ENCODE assay signal across 19 mouse cellular contexts in the genomic region with DNA sequence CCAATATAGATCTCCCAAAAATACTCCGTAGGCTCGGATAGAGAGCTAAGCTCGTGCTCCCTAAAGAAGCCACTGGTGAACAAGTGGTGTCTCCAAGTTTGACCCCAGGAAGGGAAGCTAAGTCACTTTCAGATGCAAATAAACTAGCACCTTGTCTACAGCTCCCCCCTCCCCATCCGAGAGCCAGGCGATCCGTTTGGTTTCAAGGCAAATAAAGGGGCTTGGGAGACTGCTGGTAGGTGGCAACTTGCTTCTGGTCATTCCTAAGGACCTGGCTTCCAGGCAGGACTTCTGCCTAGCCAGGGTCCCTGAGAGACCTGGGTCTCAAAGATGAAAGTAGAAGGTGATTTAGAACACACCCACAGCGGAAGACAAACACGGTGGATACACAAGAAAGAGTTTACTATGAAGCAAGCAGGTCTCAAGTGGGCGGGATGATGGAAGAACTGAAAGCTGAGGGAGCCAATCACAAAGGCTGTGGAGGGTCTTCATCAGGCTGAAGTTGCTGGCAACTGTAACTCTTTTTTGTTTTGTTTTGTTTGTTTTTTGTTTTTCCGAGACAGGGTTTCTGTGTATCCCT. TPM values are rescaled to one million over a fixed set of nuclear protein-coding genes. Genes with fewer than 3 reads are reported as not detected.
DNase-seq lines count a peak whose midpoint lies in the region; ATAC-seq lines count a peak whose summit lies in the region.
"Had no signal": no experiment of that assay in that cellular context is flagged by ENCODE, and none has a peak within 500 bp of the region (broad histone marks: within the 10 kb centered on the region; RNA-seq: fewer than 3 reads in every experiment).

No protein-coding gene starts in this region.

- H3K27me3 ChIP-seq in liver, embryonic 11.5 days (replicated peaks; ENCODE audit: control insufficient read depth, insufficient read depth, low read length) = peaks cover 21% of the 10 kb centered on the region
- H3K27me3 ChIP-seq in limb, embryonic 10.5 days (ENCODE audit: low read depth, poor library complexity, severe bottlenecking) = no peaks in the 10 kb centered on the region
- H3K27me3 ChIP-seq in stomach, embryonic 15.5 days (replicated peaks) = peaks cover 12% of the 10 kb centered on the region
- H3K27me3 ChIP-seq: limb, embryonic 12.5 days had no signal

- H3K27ac ChIP-seq in liver, embryonic 11.5 days (ENCODE audit: low read depth, low read length) = peak overlapping the region; percentile 3; the same call in 1 of the 2 replicates
- peak overlapping the region; percentile 46; the same call in 1 of the 2 replicates for H3K27ac ChIP-seq in limb, embryonic 10.5 days
- 0 out of 2 replicates have a peak overlapping the region, but pooled peaks have one; percentile 18 for H3K27ac ChIP-seq in stomach, embryonic 15.5 days
- H3K27ac ChIP-seq: embryonic facial prominence, embryonic 12.5 days; hindbrain, embryonic 14.5 days; limb, embryonic 12.5 days had no signal

- H3K4me1 ChIP-seq in liver, embryonic 11.5 days (replicated peaks; ENCODE audit: control insufficient read depth, insufficient read depth, low read length) = peaks cover 16% of the 10 kb centered on the region
- peaks cover 74% of the 10 kb centered on the region for H3K4me1 ChIP-seq in limb, embryonic 10.5 days
- peaks cover 9% of the 10 kb centered on the region for H3K4me1 ChIP-seq in stomach, embryonic 15.5 days

- H3K4me2 ChIP-seq in liver, embryonic 11.5 days = peak overlapping the region; percentile 50
- peak overlapping the region; percentile 31 for H3K4me2 ChIP-seq in stomach, embryonic 15.5 days
- H3K4me2 ChIP-seq: embryonic facial prominence, embryonic 12.5 days; hindbrain, embryonic 14.5 days; limb, embryonic 12.5 days had no signal

- no peak overlapping the region for H3K9ac ChIP-seq in liver, embryonic 11.5 days (ENCODE audit: low read depth, low read length)
- no peak overlapping the region for H3K9ac ChIP-seq in stomach, embryonic 15.5 days
- H3K9ac ChIP-seq: embryonic facial prominence, embryonic 12.5 days; hindbrain, embryonic 14.5 days; limb, embryonic 12.5 days had no signal

- H3K36me3 ChIP-seq in liver, embryonic 11.5 days (ENCODE audit: control insufficient read depth, insufficient read depth, low read length) = no peaks in the 10 kb centered on the region
- H3K36me3 ChIP-seq in limb, embryonic 10.5 days = peaks cover 36% of the 10 kb centered on the region
- H3K36me3 ChIP-seq in stomach, embryonic 15.5 days = no peaks in the 10 kb centered on the region
- H3K36me3 ChIP-seq: embryonic facial prominence, embryonic 12.5 days; limb, embryonic 12.5 days had no signal

- no peak overlapping the region for H3K4me3 ChIP-seq in liver, embryonic 11.5 days (ENCODE audit: low read depth, low read length)
- H3K4me3 ChIP-seq in limb, embryonic 10.5 days = no peak overlapping the region
- H3K4me3 ChIP-seq in stomach, embryonic 15.5 days (replicated peaks) = no peak overlapping the region
- H3K4me3 ChIP-seq: embryonic facial prominence, embryonic 12.5 days; limb, embryonic 12.5 days had no signal

- DNase-seq in liver, embryonic 11.5 days (ENCODE audit: low spot score) = no peak
- DNase-seq in liver (no peak), R1 (ENCODE audit: low read depth, low spot score) (peak; percentile 89)
- no peak for DNase-seq in limb, embryonic 10.5 days (ENCODE audit: low spot score)
- no peak for DNase-seq in retina, postnatal 1 day
- no peak for DNase-seq in kidney, adult 18-20 months
- DNase-seq: cerebellum, postnatal 25 days; gastrocnemius, postnatal 14 days; kidney, adult 9 months; lung, postnatal 14 days; thymus, adult 2 months had no signal

- no peaks in the 10 kb centered on the region for H3K9me3 ChIP-seq in liver, embryonic 11.5 days (ENCODE audit: control insufficient read depth, low read length)
- 0 out of 2 replicates have a peak, but pooled peaks cover 1% of the 10 kb centered on the region for H3K9me3 ChIP-seq in limb, embryonic 10.5 days (replicated peaks)
- H3K9me3 ChIP-seq in stomach, embryonic 15.5 days = no peaks in the 10 kb centered on the region
- H3K9me3 ChIP-seq: embryonic facial prominence, embryonic 12.5 days; limb, embryonic 12.5 days had no signal

- 45% methylated on average over 10 of the region's 10 CpGs for WGBS in liver, embryonic 11.5 days
- 28% methylated on average over 10 of the region's 10 CpGs for WGBS in limb, embryonic 10.5 days
- 48% methylated on average over 10 of the region's 10 CpGs for WGBS in stomach, embryonic 15.5 days

- ATAC-seq in liver, embryonic 11.5 days (replicated peaks; ENCODE audit: low FRiP score) = no peak
- ATAC-seq in stomach, embryonic 15.5 days (ENCODE audit: insufficient read depth, low FRiP score, low read depth) = no peak
- ATAC-seq in erythroid progenitor cell, adult 5-6 weeks (replicated peaks; ENCODE audit: low FRiP score, poor library complexity, severe bottlenecking) = no peak

RNA-seq across cellular contexts. Expression of gene Trim71, which starts 7.8 kb away (rescaled TPM):
- 2.6 and 3.1 TPM in 2 replicates for polyA plus RNA-seq in liver, embryonic 11.5 days (2014; fragmentation: Nextera tagmentation; extraction: Ambion mirVana)
- 6.2 and 11.5 TPM in 2 replicates for polyA plus RNA-seq in limb, embryonic 10.5 days (2016; fragmentation: Nextera tagmentation; extraction: Ambion mirVana)
- 2.0 and 2.2 TPM in 2 replicates for polyA plus RNA-seq in stomach, embryonic 15.5 days (2015; fragmentation: Nextera tagmentation; extraction: Ambion mirVana)
- not detected in 2 replicates for total RNA-seq in erythroid progenitor cell, adult 5-6 weeks (2015; ENCODE audit: low replicate concordance)
- total RNA-seq in erythroid progenitor cell, adult 5-6 weeks (2017; ENCODE audit: low replicate concordance) = not detected in 2 replicates
- total RNA-seq: gastrocnemius, postnatal 14 days had no signal
- polyA plus RNA-seq: heart, embryonic 14.5 days; large intestine, adult 2 months; thymus, adult 2 months had no signal

RNA-seq across cellular contexts. Expression of gene C130032M10Rik, which starts 40.9 kb away (rescaled TPM):
- 0.30 TPM in 1 of 2 replicates, not detected in the other for polyA plus RNA-seq in liver, embryonic 11.5 days (2014; fragmentation: Nextera tagmentation; extraction: Ambion mirVana)
- polyA plus RNA-seq in limb, embryonic 10.5 days (2016; fragmentation: Nextera tagmentation; extraction: Ambion mirVana) = 1.5 and 1.6 TPM in 2 replicates
- 0.19 and 0.64 TPM in 2 replicates for polyA plus RNA-seq in stomach, embryonic 15.5 days (2015; fragmentation: Nextera tagmentation; extraction: Ambion mirVana)
- not detected in 2 replicates for total RNA-seq in erythroid progenitor cell, adult 5-6 weeks (2015; ENCODE audit: low replicate concordance)
- total RNA-seq in erythroid progenitor cell, adult 5-6 weeks (2017; ENCODE audit: low replicate concordance) = not detected in 2 replicates
- total RNA-seq: gastrocnemius, postnatal 14 days had no signal
- polyA plus RNA-seq: hindbrain, embryonic 14.5 days; large intestine, adult 2 months; neural tube, embryonic 14.5 days; thymus, adult 2 months had no signal

RNA-seq across cellular contexts. Expression of gene Ccr4, which starts 51.6 kb away (rescaled TPM):
- not detected in 2 replicates for polyA plus RNA-seq in liver, embryonic 11.5 days (2014; fragmentation: Nextera tagmentation; extraction: Ambion mirVana)
- 0.06 TPM in 1 of 2 replicates, not detected in the other for polyA plus RNA-seq in limb, embryonic 10.5 days (2016; fragmentation: Nextera tagmentation; extraction: Ambion mirVana)
- 0.04 TPM in 1 of 2 replicates, not detected in the other for polyA plus RNA-seq in stomach, embryonic 15.5 days (2015; fragmentation: Nextera tagmentation; extraction: Ambion mirVana)
- total RNA-seq in erythroid progenitor cell, adult 5-6 weeks (2015; ENCODE audit: low replicate concordance) = 2.5 TPM in 1 of 2 replicates, not detected in the other
- total RNA-seq in erythroid progenitor cell, adult 5-6 weeks (2017; ENCODE audit: low replicate concordance) = 0.39 TPM in 1 of 2 replicates, not detected in the other
- total RNA-seq: gastrocnemius, postnatal 14 days had no signal
- polyA plus RNA-seq: embryonic facial prominence, embryonic 12.5 days; heart, embryonic 14.5 days; hindbrain, embryonic 14.5 days; limb, embryonic 12.5 days; neural tube, embryonic 14.5 days had no signal
